Mouse (Mus musculus) ES-Bruce4 (cell line): ENCODE data around the gene Cdh26.

Experiments used
- CTCF ChIP-seq: IDR thresholded peaks from one replicate; pipeline ENCODE4 v1.8.1; 2011; ENCODE audit warnings: low read depth, low read length
- EP300 ChIP-seq: IDR thresholded peaks from 2 replicates; pipeline ENCODE4 v1.6.1; 2011; ENCODE audit warnings: low read depth, low read length; ENCODE audit not compliant: insufficient read depth

DNA sequence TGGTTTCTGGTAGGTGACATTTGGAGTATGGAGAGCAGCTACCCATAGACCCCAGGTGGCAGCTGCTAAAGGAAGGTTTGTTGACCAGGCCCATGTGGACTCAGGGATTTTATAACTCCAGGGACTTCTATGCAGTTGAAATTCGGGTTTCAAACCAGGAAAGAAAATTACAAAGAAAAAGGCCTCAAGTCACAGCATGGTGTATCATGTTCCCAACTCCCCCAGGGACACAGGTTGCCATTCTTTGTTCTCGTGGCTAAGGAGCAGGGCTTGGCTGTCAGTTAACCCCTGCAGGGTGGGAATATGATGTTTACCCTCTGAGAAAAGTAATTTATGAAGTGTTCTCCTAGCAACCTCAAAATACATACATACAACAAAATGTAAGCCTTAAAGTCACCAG is 19.9 kb downstream of the Cdh26 start:
- TF ChIP-seq CTCF (no peak), EP300 (no peak)
